Mouse (Mus musculus): ENCODE results near the gene Igfbp7.

DNA sequence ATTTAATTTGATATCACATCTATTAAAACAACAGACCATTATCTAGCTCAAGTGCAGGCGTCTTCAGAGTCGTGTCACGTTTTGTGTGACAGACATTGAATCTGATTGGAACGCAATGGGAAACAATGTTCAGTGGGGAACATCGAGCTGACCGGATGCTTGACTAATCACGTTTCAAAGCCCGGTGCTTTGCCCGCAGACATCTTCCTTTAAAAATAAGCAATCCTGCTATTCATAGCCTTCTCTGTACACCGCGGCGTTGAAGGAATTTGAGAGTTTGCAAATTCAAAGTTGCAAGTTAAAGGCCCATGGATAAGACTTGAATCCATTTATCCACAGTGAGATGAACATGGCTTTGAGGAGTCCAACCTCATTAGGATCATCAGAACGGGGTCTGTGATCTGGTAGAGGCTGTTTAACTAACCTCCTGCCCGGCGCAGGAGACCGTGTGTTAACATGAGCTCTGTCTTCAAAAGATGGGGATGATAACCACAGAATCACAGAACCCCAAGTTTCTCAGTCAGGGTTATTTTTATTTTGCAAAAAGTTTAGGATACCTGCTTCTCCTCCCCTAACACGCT, 27.4 kb downstream of the Igfbp7 start:
- TF ChIP-seq EP300 (IDR thresholded peaks at IDR 0.05; ENCODE audit: insufficient read depth, low read depth, low read length), result no peak
- no peak for TF ChIP-seq CTCF (IDR thresholded peaks at IDR 0.05)
- TF ChIP-seq POLR2A (IDR thresholded peaks at IDR 0.05; ENCODE audit: insufficient read depth, low read depth, low read length), result no peak

Data from heart, adult 2 months (tissue).